Mouse (Mus musculus): Measurements from ENCODE around the gene Hgfac. TPM values are rescaled to one million over a fixed set of nuclear protein-coding genes. Genes with fewer than 3 reads are reported as not detected.

Hgfac gene
- polyA plus RNA-seq, 1 experiment, result 11.0 TPM

DNA sequence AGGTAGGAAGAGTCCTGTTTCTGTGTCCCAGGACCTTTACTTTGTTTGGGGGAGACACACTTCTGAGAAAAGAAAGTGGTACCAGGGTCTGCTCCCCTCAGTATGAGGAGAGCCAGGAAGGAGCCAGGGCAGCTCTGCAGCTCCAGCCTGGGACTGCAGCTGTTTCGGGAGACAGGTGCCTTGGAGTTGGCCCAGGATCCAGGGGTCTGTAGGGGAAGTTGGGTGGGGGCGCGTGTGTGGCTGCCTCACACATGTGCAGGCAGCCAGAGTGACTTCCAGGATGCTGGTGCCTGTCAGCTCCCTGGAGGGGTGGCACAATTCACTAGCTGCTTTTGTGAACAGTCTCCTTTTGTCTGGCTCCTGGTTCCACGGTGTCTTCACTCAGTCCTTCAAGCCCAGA is 16.3 kb downstream of the Hgfac start:
- H3K4me1 ChIP-seq, result peaks cover 63% of the 10 kb centered on the region
- H3K4me3 ChIP-seq (replicated peaks), result peak overlapping the region; percentile 92
- TF ChIP-seq FLI1 (IDR thresholded peaks at IDR 0.05; ENCODE audit: low read length), result no peak
- no peak for TF ChIP-seq GATA1 (IDR thresholded peaks at IDR 0.05; ENCODE audit: borderline replicate concordance, low read length)
- H3K9me3 ChIP-seq, result 0 out of 2 replicates have a peak, but pooled peaks cover 3% of the 10 kb centered on the region
- H3K27me3 ChIP-seq (replicated peaks), result peaks cover 92% of the 10 kb centered on the region
- H3K36me3 ChIP-seq (replicated peaks; ENCODE audit: low read length), result no peaks in the 10 kb centered on the region

DNA sequence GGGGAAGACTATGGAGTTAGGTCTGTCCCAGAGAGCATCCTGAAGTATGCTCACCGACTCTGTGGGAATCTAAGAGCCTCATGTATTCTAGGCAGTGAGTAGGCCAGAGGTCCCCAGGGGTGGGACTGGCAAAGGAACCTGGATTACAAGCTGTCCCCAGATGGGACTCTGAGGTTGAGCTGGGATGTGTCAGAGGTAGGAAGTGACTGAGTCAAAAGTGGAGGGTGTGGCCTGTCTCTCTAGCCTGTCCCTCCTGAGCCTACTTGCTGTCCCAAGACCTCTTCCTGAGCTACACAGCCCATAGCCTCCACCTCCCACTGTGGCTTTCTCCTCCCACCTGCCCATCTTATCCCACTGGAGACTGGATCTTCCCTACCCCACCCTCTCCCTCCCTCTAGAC is 16.9 kb downstream of the Hgfac start:
- peaks cover 96% of the 10 kb centered on the region for H3K27me3 ChIP-seq (replicated peaks)

DNA sequence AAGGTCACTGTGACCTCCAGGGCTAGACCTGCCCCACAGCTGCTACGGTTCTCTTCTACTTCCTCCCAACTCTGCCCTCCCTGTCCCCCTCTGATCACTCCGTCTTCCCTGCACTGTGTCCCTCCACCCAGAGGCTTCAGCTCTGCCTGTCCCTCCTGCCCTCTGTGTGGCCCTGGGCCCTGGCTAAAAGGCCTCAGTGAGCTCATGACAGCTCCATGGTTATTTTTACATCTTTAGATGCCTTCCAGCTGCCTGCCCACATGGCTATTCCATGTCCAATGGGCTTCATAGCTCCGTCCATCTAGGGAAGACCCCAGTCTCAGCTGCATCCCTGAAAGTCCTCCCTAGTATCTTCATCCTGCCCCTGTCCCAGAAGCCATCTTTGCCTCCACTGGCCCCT is 18.8 kb downstream of the Hgfac start:
- H3K4me3 ChIP-seq (replicated peaks), result no peak overlapping the region
- peaks cover 55% of the 10 kb centered on the region for H3K4me1 ChIP-seq
- H3K9me3 ChIP-seq, result peaks cover 10% of the 10 kb centered on the region
- H3K27me3 ChIP-seq (replicated peaks), result peaks cover 96% of the 10 kb centered on the region
- TF ChIP-seq FLI1 (IDR thresholded peaks at IDR 0.05; ENCODE audit: low read length) (no peak), GATA1 (IDR thresholded peaks at IDR 0.05; ENCODE audit: borderline replicate concordance, low read length) (no peak)
- no peaks in the 10 kb centered on the region for H3K36me3 ChIP-seq (replicated peaks; ENCODE audit: low read length)

More for the DNA sequence above, 16.9 kb downstream of the Hgfac start:
- no peaks in the 10 kb centered on the region for H3K36me3 ChIP-seq (replicated peaks; ENCODE audit: low read length)
- H3K4me3 ChIP-seq (replicated peaks), result peak overlapping the region; percentile 23
- peaks cover 67% of the 10 kb centered on the region for H3K4me1 ChIP-seq
- peaks cover 9% of the 10 kb centered on the region for H3K9me3 ChIP-seq
- no peak for TF ChIP-seq GATA1 (IDR thresholded peaks at IDR 0.05; ENCODE audit: borderline replicate concordance, low read length)
- TF ChIP-seq FLI1 (IDR thresholded peaks at IDR 0.05; ENCODE audit: low read length), result no peak

DNA sequence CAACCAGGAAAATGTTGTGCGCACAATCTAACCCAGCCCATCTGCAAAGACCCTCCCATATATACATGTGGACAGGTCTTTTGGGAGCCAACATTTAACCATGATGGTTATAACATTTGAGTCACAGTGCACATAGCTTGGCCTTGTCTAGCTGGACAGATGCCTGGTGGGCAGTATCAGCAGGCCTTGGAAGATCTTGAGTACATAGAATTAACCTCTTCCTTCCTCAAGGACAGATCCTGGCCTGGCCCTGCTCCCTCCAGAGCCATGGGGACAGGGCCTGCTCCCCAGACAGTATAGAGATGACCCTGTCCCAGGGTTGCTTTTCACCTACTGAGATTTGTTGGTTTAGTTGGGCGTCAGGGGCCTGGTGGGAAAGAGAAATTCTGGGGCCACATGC is 28.5 kb downstream of the Hgfac start:
- H3K27me3 ChIP-seq (replicated peaks), result peaks cover 88% of the 10 kb centered on the region

DNA sequence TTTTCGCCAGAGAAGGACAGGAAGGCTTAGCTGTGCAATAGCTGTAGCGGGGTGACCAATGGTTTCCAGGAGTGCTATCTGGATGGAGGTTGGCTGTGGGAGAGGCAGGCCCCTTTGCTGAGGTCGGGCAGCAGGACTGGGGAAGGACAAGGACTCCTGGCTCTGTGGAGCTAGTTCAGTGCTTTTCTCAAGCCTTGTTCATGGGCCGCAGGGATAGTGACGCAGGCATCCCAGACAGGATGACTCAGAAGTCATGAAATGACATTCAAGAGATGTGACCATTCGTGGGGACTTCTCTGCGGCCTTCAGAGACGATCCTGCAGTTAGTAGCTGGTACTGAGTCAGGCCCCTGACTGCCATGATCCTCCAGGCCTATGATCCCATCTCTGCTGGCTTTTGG is 29.0 kb downstream of the Hgfac start:
- Histone ChIP-seq H3K9me3 (no peaks in the 10 kb centered on the region), H3K4me1 (peaks cover 19% of the 10 kb centered on the region), H3K36me3 (replicated peaks; ENCODE audit: low read length) (no peaks in the 10 kb centered on the region), H3K4me3 (replicated peaks) (no peak overlapping the region), H3K27me3 (replicated peaks) (peaks cover 87% of the 10 kb centered on the region)
- TF ChIP-seq GATA1 (IDR thresholded peaks at IDR 0.05; ENCODE audit: borderline replicate concordance, low read length) (no peak), FLI1 (IDR thresholded peaks at IDR 0.05; ENCODE audit: low read length) (no peak)

More for the DNA sequence above, 28.5 kb downstream of the Hgfac start:
- Histone ChIP-seq H3K36me3 (replicated peaks; ENCODE audit: low read length) (no peaks in the 10 kb centered on the region), H3K9me3 (no peaks in the 10 kb centered on the region), H3K4me1 (peaks cover 15% of the 10 kb centered on the region), H3K4me3 (replicated peaks) (no peak overlapping the region)
- TF ChIP-seq FLI1 (IDR thresholded peaks at IDR 0.05; ENCODE audit: low read length), result no peak
- TF ChIP-seq GATA1 (IDR thresholded peaks at IDR 0.05; ENCODE audit: borderline replicate concordance, low read length), result no peak

DNA sequence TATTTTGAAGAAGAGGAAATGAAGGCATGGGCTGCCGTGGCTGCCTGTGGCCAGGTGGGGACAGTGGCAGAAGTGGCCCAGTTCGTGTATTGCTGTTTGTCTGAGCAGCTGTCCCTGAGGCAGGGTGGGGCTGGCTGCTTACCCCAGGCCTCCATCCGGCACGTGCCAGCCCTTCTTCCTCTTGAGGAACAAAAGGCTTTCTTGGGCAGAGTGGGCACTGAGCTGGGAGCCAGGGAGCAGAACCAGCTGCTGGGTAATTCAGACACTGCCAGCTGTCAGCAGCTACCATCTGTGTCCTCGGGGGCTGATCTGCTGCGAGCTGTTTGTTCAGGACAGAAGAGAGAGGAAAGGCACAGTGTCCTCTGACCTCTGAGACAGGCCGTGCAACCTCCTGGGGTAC is 29.6 kb downstream of the Hgfac start:
- TF ChIP-seq GATA1 (IDR thresholded peaks at IDR 0.05; ENCODE audit: borderline replicate concordance, low read length) (no peak), FLI1 (IDR thresholded peaks at IDR 0.05; ENCODE audit: low read length) (no peak)
- Histone ChIP-seq H3K27me3 (replicated peaks) (peaks cover 88% of the 10 kb centered on the region), H3K4me1 (peaks cover 25% of the 10 kb centered on the region), H3K9me3 (no peaks in the 10 kb centered on the region), H3K36me3 (replicated peaks; ENCODE audit: low read length) (peaks cover under 1% of the 10 kb centered on the region), H3K4me3 (replicated peaks) (no peak overlapping the region)

DNA sequence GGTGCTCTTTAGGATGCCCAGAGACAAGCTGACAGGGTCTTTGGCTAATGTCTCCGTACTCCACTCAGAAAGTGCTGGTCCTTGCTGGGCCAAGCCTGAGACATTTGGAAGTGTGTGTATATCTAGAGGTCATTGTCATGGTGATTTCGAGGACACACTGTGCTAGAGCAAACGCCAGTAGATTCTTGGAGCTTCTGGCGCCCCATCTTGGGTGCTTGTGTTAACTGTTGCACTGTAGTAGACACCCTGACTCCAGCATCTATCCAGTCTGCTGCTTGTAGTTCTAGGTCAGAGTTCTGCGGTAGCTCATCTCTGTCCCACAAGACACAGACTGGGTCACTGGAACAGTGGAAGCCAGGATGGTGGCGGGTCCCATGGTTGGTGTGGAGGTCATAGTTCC is 30.5 kb downstream of the Hgfac start:
- peaks cover 34% of the 10 kb centered on the region for H3K4me1 ChIP-seq
- H3K9me3 ChIP-seq, result no peaks in the 10 kb centered on the region
- TF ChIP-seq GATA1 (IDR thresholded peaks at IDR 0.05; ENCODE audit: borderline replicate concordance, low read length), result no peak
- TF ChIP-seq FLI1 (IDR thresholded peaks at IDR 0.05; ENCODE audit: low read length), result no peak
- H3K36me3 ChIP-seq (replicated peaks; ENCODE audit: low read length), result peaks cover 4% of the 10 kb centered on the region
- no peak overlapping the region for H3K4me3 ChIP-seq (replicated peaks)
- H3K27me3 ChIP-seq (replicated peaks), result peaks cover 90% of the 10 kb centered on the region

DNA sequence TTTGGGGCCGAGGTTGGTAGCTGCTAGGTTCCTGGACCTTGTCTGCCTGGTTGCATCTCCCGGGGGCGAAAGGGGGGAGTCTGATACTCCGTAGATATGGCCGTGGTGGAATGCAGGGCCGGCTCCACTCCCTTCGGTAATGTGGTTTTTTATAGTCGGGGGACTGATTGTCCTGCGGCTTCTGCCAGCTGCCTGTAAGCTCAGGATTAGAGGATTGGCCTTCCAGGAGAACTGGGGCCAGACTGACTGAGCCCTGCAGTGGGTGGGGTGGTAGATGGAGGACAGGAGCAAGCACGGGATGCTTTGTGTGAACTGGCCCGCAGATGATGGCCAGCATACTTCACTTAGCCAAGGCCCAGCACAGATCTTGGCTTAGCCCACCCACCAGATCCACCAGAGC is 31.9 kb downstream of the Hgfac start:
- Histone ChIP-seq H3K36me3 (replicated peaks; ENCODE audit: low read length) (peaks cover 7% of the 10 kb centered on the region), H3K9me3 (no peaks in the 10 kb centered on the region), H3K4me1 (peaks cover 34% of the 10 kb centered on the region), H3K4me3 (replicated peaks) (no peak overlapping the region), H3K27me3 (replicated peaks) (peaks cover 93% of the 10 kb centered on the region)
- TF ChIP-seq FLI1 (IDR thresholded peaks at IDR 0.05; ENCODE audit: low read length) (no peak), GATA1 (IDR thresholded peaks at IDR 0.05; ENCODE audit: borderline replicate concordance, low read length) (no peak)

DNA sequence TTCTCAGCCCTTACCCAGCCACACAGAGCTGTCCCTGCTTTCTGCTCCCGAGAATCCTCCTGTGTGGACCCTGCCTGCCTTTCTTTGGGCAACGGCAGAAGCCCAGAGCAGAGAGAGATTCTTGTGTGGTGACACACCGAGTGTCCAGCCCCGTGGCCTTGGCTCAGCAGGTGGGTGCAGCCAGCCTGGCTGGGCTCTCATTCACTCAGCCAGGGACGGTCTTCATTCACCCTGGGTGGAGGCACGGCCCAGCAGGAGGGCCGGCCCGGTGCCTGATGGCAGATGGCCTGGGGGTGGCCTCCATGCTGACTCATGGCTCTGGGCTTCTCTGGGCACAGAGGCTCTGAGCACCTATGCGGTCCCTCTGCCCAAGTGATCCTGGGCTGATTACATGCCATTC is 32.7 kb downstream of the Hgfac start:
- TF ChIP-seq FLI1 (IDR thresholded peaks at IDR 0.05; ENCODE audit: low read length) (no peak), GATA1 (IDR thresholded peaks at IDR 0.05; ENCODE audit: borderline replicate concordance, low read length) (no peak)
- peaks cover 7% of the 10 kb centered on the region for H3K36me3 ChIP-seq (replicated peaks; ENCODE audit: low read length)
- H3K4me1 ChIP-seq, result peaks cover 34% of the 10 kb centered on the region
- H3K27me3 ChIP-seq (replicated peaks), result peaks cover 93% of the 10 kb centered on the region
- H3K4me3 ChIP-seq (replicated peaks), result no peak overlapping the region
- no peaks in the 10 kb centered on the region for H3K9me3 ChIP-seq

DNA sequence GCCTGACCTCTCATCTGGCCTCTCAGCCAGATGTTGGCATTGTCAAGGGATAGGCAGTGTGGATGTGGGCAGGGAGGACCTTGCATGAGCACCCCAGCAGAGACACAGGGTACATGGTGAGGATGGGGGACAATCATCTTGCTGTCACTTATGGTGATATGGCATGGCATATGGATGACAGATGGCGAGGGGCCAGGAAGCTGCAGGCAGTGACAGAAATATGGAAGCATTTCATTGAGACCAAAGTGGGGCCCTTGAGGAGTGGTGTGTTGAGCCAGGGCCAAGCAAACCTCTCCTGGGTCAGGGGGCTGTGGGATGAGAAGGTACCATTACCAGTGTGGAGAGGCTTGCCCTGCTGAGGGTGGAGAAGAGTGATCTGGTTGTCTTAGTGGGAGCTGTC is 35.1 kb downstream of the Hgfac start:
- Histone ChIP-seq H3K27me3 (replicated peaks) (peaks cover 91% of the 10 kb centered on the region), H3K4me1 (peaks cover 39% of the 10 kb centered on the region), H3K9me3 (no peaks in the 10 kb centered on the region), H3K36me3 (replicated peaks; ENCODE audit: low read length) (peaks cover 7% of the 10 kb centered on the region), H3K4me3 (replicated peaks) (peak overlapping the region; percentile 65)
- TF ChIP-seq GATA1 (IDR thresholded peaks at IDR 0.05; ENCODE audit: borderline replicate concordance, low read length) (no peak), FLI1 (IDR thresholded peaks at IDR 0.05; ENCODE audit: low read length) (no peak)

DNA sequence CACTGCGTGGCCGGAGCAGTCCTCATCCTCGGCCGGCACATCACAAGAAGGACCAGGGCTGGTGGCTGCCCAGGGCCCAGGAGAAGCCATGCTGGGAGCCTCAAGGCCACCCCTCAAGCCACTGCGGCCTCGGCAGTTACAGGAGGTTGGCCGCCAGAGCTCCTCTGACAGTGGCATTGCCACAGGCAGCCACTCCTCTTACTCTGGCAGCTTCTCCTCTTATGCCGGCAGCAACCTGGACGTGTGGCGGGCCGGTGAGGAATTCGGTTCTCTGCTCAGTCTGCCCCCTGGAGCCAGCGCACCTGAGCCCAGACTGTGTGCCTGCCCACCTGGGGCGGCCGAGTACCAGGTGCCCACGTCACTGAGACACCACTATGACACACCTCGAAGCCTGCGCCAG is 37.8 kb downstream of the Hgfac start:
- H3K9me3 ChIP-seq, result no peaks in the 10 kb centered on the region
- peaks cover 7% of the 10 kb centered on the region for H3K36me3 ChIP-seq (replicated peaks; ENCODE audit: low read length)
- no peak for TF ChIP-seq FLI1 (IDR thresholded peaks at IDR 0.05; ENCODE audit: low read length)
- peaks cover 32% of the 10 kb centered on the region for H3K4me1 ChIP-seq
- H3K4me3 ChIP-seq (replicated peaks), result no peak overlapping the region
- H3K27me3 ChIP-seq (replicated peaks), result peaks cover 95% of the 10 kb centered on the region

Measured in megakaryocyte, embryonic 14.5 days (primary cell).